Mouse (Mus musculus) hindbrain, embryonic 11.5 days (tissue): ENCODE measurements around the gene Dscaml1. TPM values are rescaled to one million over a fixed set of nuclear protein-coding genes. Genes with fewer than 3 reads are reported as not detected.

Experiments used
- ATAC-seq: fragments of 200-750 bp; cut with Nextera tagmentation; 2 replicates; pipeline ENCODE4 v1.8.0; 2017; ENCODE audit warnings: mild to moderate bottlenecking, moderate TSS enrichment, moderate library complexity; ENCODE audit not compliant: low FRiP score
- DNase-seq: peaks from one replicate; pipeline ENCODE4 v3.0.0-alpha.2; 2015; ENCODE audit warnings: low spot score
- H3K27ac ChIP-seq: fragments of 300-500 bp; sonication (generic); 2 replicates; pipeline ENCODE4 v1.5.1; 2014; ENCODE audit warnings: mild to moderate bottlenecking, low read depth, low read length
- H3K27me3 ChIP-seq: fragments of 300-500 bp; sonication (generic); 2 replicates; pipeline ENCODE4 v1.6.1; 2014; ENCODE audit warnings: mild to moderate bottlenecking, low read length, moderate library complexity, mixed read lengths; ENCODE audit not compliant: control insufficient read depth, insufficient read depth
- H3K36me3 ChIP-seq: fragments of 300-500 bp; sonication (generic); 2 replicates; pipeline ENCODE4 v1.6.1; 2014; ENCODE audit warnings: mild to moderate bottlenecking, low read length, moderate library complexity, mixed read lengths; ENCODE audit not compliant: control insufficient read depth, insufficient read depth
- H3K4me1 ChIP-seq: fragments of 300-500 bp; sonication (generic); replicated peaks from 2 replicates; pipeline ENCODE4 v1.6.1; 2014; ENCODE audit warnings: low read length, mixed read lengths; ENCODE audit not compliant: control insufficient read depth, insufficient read depth
- H3K4me2 ChIP-seq: fragments of 300-500 bp; sonication (generic); replicated peaks from 2 replicates; pipeline ENCODE4 v1.6.1; 2014; ENCODE audit warnings: mild to moderate bottlenecking, low read depth, low read length
- H3K4me3 ChIP-seq: fragments of 300-500 bp; sonication (generic); 2 replicates; pipeline ENCODE4 v1.5.1; 2014; ENCODE audit warnings: low read depth, low read length
- H3K9ac ChIP-seq: fragments of 300-500 bp; sonication (generic); 2 replicates; pipeline ENCODE4 v1.6.1; 2014; ENCODE audit warnings: low read depth, low read length
- H3K9me3 ChIP-seq: fragments of 300-500 bp; sonication (generic); 2 replicates; pipeline ENCODE4 v1.6.1; 2016; ENCODE audit warnings: low read length; ENCODE audit not compliant: control insufficient read depth
- WGBS: fragments of 180-500 bp; shearing (Covaris S2); extraction: QIAGEN DNeasy Blood & Tissue Kit; methylation state at CpG from one replicate; pipeline ENCODE4 v1.1.7; 2014; 5-methylcytosine and 5-hydroxymethylcytosine counted together
- polyA plus RNA-seq: library from polyadenylated mRNA; unstranded; fragments of >200 nt; fragmentation: Nextera tagmentation; extraction: Ambion mirVana; gene quantifications from 2 replicates; pipeline ENCODE4 v1.2.1, GENCODE M21; 2014

Gene Dscaml1
- polyA plus RNA-seq, 1 experiment from 2014 or later, result 0.80 TPM

DNA sequence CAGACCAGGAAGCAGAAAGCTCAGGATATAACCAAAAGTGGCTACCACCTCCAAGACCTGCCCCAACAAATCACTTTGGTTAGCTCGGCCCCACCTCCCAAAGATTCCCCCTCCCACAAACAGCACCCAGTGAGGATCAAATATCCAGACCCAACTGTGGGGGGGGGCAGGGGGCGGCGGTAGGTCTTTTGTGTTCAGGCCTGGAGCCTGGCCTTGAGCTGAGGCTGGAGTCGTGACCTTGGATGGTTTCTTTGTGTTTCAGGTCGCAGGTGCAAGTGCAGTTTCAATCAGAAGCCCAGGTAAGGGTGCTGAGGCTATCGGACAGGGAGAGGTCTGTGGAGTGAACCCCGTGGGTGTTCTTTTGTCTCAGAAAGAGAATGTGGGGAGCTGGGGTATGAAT lies 35.1 kb upstream of the Dscaml1 start:
- H3K36me3 ChIP-seq, result no peaks in the 10 kb centered on the region
- no peaks in the 10 kb centered on the region for H3K27me3 ChIP-seq
- no peak overlapping the region for H3K27ac ChIP-seq
- H3K9ac ChIP-seq, result no peak overlapping the region
- DNase-seq, result no peak
- 77% methylated on average over 7 of the region's 7 CpGs for WGBS
- no peak for ATAC-seq
- no peaks in the 10 kb centered on the region for H3K4me1 ChIP-seq
- H3K4me2 ChIP-seq, result no peak overlapping the region
- H3K4me3 ChIP-seq, result no peak overlapping the region
- H3K9me3 ChIP-seq, result no peaks in the 10 kb centered on the region

DNA sequence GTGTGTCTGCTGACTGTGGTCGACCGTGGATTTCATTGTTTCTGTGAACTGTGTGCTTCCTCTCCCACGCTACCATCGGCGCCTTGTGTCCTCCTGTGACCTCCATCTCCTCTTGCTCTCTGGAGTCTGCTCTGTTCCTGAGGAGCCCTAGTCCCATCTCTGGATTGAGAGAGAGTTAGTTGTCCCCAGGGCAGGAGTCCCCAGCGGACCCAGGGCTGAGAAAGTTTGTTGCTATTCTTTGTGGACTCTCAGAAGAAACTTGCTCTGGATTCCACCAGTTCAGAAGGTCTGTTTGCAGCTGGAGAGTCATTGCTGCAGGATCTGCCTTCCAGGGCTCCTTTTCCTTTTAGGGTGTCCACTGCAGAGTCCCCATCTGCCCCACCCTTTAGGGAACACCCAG lies 31.2 kb upstream of the Dscaml1 start:
- Histone ChIP-seq H3K4me3 (no peak overlapping the region), H3K27ac (no peak overlapping the region), H3K27me3 (no peaks in the 10 kb centered on the region), H3K4me1 (no peaks in the 10 kb centered on the region), H3K4me2 (no peak overlapping the region), H3K9me3 (no peaks in the 10 kb centered on the region), H3K36me3 (no peaks in the 10 kb centered on the region), H3K9ac (no peak overlapping the region)
- 95% methylated on average over 6 of the region's 6 CpGs for WGBS
- ATAC-seq (no peak), DNase-seq (no peak)

- 57% methylated on average over 3 of the region's 3 CpGs for WGBS
- Histone ChIP-seq H3K27me3 (no peaks in the 10 kb centered on the region), H3K9ac (no peak overlapping the region), H3K9me3 (no peaks in the 10 kb centered on the region), H3K36me3 (no peaks in the 10 kb centered on the region), H3K4me1 (no peaks in the 10 kb centered on the region), H3K27ac (no peak overlapping the region), H3K4me2 (no peak overlapping the region), H3K4me3 (no peak overlapping the region)
- DNase-seq (no peak), ATAC-seq (no peak)
Measured at GRCm38 (mm10) chr9:45395796-45396195, 30.6 kb upstream of the Dscaml1 start.

- ATAC-seq (no peak), DNase-seq (no peak)
- 79% methylated on average over 1 of the region's 1 CpGs for WGBS
- H3K36me3 ChIP-seq, result no peaks in the 10 kb centered on the region
- H3K9me3 ChIP-seq, result no peaks in the 10 kb centered on the region
- no peak overlapping the region for H3K9ac ChIP-seq
- H3K27me3 ChIP-seq, result no peaks in the 10 kb centered on the region
- no peak overlapping the region for H3K4me3 ChIP-seq
- no peak overlapping the region for H3K27ac ChIP-seq
- no peak overlapping the region for H3K4me2 ChIP-seq
- no peaks in the 10 kb centered on the region for H3K4me1 ChIP-seq
Measured at GRCm38 (mm10) chr9:45398336-45398735, 28.1 kb upstream of the Dscaml1 start.

- DNase-seq, result no peak
- Histone ChIP-seq H3K9ac (no peak within 1 kb of the TSS), H3K4me1 (no peaks in the 10 kb centered on the region), H3K4me2 (no peak within 1 kb of the TSS), H3K36me3 (no peaks in the 10 kb centered on the region), H3K27me3 (no peaks in the 10 kb centered on the region), H3K9me3 (no peaks in the 10 kb centered on the region), H3K27ac (no peak within 1 kb of the TSS), H3K4me3 (no peak within 1 kb of the TSS)
- 80% methylated on average over 4 of the region's 4 CpGs for WGBS
- ATAC-seq, result no peak
Measured at GRCm38 (mm10) chr9:45399434-45399833, 27.0 kb upstream of the Dscaml1 start, which contains the start of gene Fxyd2. Gene Fxyd2 (plus strand): TSS chr9:45399669.

DNA sequence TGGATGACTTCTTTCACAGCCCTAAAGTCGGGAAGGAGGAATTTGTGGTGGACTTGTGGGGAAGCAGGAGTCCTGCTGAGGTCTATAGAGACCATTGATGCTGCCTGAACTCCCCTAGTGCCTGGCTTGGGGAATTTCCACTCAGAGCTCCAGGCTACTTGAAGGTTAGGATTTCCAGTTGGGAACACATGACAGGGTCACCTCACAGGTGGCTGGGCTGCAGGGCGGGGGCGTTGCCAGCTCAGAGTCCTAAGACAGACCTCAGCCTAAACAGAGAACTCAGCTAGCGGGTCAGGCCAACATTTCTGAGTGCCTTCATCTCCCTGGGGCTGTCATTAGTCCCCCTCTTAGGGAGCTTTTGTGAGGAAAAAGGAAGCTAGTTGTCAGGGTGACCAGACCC lies 24.6 kb upstream of the Dscaml1 start:
- 60% methylated on average over 4 of the region's 4 CpGs for WGBS
- Histone ChIP-seq H3K4me1 (no peaks in the 10 kb centered on the region), H3K4me3 (no peak overlapping the region), H3K27ac (no peak overlapping the region), H3K36me3 (no peaks in the 10 kb centered on the region), H3K27me3 (no peaks in the 10 kb centered on the region), H3K4me2 (no peak overlapping the region), H3K9ac (no peak overlapping the region), H3K9me3 (no peaks in the 10 kb centered on the region)
- no peak for ATAC-seq
- no peak for DNase-seq

DNA sequence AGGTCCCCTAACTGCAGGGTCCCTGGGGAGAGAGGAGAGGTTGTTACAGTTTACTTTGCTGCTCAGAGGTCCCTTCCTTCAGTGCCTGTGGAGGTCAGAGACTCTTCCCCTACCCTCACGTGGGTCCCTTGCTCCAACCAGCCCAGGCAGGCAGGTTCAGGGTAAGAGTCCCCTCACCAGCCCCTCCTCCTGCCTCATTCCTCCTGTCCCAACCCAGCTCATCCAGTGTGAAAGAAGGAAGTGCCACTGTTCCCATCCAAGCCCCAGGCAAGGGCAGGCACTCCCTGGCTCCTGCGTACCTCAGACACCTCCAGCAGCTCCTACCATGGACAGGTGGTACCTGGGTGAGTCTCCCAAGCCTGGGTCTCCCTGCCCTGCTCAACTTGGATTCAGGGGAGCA lies 23.5 kb upstream of the Dscaml1 start:
- no peak overlapping the region for H3K9ac ChIP-seq
- ATAC-seq, result no peak

GRCm38 (mm10) chr9:45405694-45406093 lies 20.7 kb upstream of the Dscaml1 start:
- Histone ChIP-seq H3K4me2 (no peak overlapping the region), H3K36me3 (no peaks in the 10 kb centered on the region), H3K4me3 (no peak overlapping the region), H3K4me1 (no peaks in the 10 kb centered on the region), H3K9me3 (no peaks in the 10 kb centered on the region), H3K27me3 (no peaks in the 10 kb centered on the region; the same call in 1 of the 2 replicates), H3K27ac (no peak overlapping the region), H3K9ac (no peak overlapping the region)
- DNase-seq, result no peak
- 69% methylated on average over 5 of the region's 5 CpGs for WGBS
- no peak for ATAC-seq

More for the DNA sequence above, 23.5 kb upstream of the Dscaml1 start:
- Histone ChIP-seq H3K27me3 (no peaks in the 10 kb centered on the region), H3K27ac (no peak overlapping the region), H3K4me2 (no peak overlapping the region), H3K36me3 (no peaks in the 10 kb centered on the region), H3K4me1 (no peaks in the 10 kb centered on the region), H3K4me3 (no peak overlapping the region), H3K9me3 (no peaks in the 10 kb centered on the region)
- 53% methylated on average over 2 of the region's 2 CpGs for WGBS
- no peak for DNase-seq

DNA sequence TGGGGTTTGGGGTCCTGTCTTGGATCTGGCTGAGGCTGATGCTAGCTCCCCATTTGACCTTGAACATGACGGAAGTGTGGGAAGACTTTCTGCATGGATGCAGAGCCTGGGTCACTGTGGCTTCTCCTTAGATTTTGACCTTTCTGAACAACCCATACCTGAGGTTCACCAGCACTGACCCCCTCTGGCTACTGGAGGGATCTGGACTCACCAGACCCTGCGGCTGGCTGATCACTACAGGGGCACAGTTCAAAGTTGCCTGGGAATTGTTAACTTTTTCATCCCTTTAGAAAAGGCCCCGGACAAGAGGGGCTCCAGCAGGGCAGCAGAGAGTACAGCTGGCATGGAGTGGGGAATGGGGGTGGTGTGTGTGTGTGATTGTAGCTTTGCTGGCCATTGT lies 19.6 kb upstream of the Dscaml1 start:
- 84% methylated on average over 3 of the region's 3 CpGs for WGBS
- DNase-seq (no peak), ATAC-seq (no peak)
- Histone ChIP-seq H3K9me3 (no peaks in the 10 kb centered on the region), H3K4me3 (no peak overlapping the region), H3K36me3 (no peaks in the 10 kb centered on the region), H3K4me1 (no peaks in the 10 kb centered on the region), H3K27ac (no peak overlapping the region), H3K27me3 (no peaks in the 10 kb centered on the region; the same call in 1 of the 2 replicates), H3K9ac (no peak overlapping the region), H3K4me2 (no peak overlapping the region)
